Mouse (Mus musculus): Measurements from ENCODE around the gene Atrnl1. TPM values are rescaled to one million over a fixed set of nuclear protein-coding genes. Genes with fewer than 3 reads are reported as not detected.
"Not testable (repeated sequence)": the region's sequence is repeated elsewhere in the genome, so short reads cannot be mapped to it uniquely, and the experiment has no call there.

The Atrnl1 gene
- total RNA-seq, 2 experiments from 2014 or later: 7.1 to 8.0 TPM

DNA sequence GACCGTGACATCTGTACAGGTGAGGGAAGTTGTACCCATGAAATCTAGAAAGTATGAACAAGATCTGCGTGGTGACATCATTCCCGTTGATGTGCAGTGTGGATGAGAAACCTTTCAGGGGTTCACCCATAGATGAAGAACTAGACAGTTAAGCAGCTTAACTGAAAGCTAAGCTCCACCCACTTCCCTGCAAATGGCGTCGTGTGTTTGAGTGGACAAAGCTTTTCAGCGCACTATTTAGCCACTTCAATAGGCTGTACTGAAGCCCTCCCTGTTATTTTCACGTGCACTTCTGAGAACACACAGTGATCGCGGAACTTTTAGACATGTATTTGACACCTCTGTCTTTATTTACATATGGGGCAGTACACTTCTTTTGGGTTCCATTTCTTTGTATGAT is 56.2 kb downstream of the Atrnl1 start:
- Histone ChIP-seq H3K27ac (no peak overlapping the region), H3K4me3 (no peak overlapping the region)
- DNase-seq: no peak
- no peak for TF ChIP-seq CTCF (IDR thresholded peaks at IDR 0.05)
- intact Hi-C loops (cut with DNase I): no loop called here

DNA sequence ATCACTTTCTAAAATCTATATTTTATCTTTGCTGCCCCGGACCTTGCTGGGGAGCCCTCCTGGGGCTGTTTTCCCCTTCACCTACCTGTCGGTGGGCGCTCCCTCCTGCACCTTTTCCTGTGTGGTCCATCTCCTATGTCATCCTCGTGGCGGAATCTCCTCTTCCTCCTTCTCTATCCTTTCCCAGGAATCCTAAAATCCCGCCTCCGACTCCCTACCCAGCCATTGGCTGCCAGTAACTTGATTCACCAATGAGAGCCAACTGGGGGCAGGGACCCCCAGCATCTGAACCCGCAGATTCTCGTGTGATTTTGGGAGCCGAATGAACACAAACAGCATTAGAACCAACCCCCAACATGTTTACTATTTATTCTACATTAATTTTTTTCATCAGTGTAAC is 57.1 kb downstream of the Atrnl1 start:
- intact Hi-C loops (cut with DNase I): no loop called here
- TF ChIP-seq CTCF (IDR thresholded peaks at IDR 0.05): no peak
- DNase-seq: no peak
- Histone ChIP-seq H3K4me3 (no peak overlapping the region), H3K27ac (no peak overlapping the region)

DNA sequence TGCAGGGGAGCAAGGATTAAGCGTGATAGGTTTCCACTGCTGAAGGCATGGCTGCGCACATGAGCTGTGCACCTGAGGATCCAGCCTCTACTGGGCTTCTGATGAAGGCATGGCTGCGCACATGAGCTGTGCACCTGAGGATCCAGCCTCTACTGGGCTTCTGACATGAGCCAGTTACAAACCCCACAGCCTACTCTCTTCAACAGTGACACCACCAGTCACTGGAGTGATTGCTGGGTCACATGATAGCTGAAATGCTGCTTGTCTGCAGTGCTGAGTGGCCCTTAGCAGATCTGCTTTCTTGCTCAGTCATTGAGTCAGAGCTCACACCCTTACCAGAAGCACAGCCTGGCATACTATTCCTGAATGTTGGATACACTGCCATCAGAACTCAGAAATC is 68.6 kb downstream of the Atrnl1 start:
- TF ChIP-seq CTCF (IDR thresholded peaks at IDR 0.05): no peak
- intact Hi-C loops (cut with DNase I): no loop called here
- Histone ChIP-seq H3K27ac (no peak overlapping the region), H3K4me3 (no peak overlapping the region)
- DNase-seq: no peak

DNA sequence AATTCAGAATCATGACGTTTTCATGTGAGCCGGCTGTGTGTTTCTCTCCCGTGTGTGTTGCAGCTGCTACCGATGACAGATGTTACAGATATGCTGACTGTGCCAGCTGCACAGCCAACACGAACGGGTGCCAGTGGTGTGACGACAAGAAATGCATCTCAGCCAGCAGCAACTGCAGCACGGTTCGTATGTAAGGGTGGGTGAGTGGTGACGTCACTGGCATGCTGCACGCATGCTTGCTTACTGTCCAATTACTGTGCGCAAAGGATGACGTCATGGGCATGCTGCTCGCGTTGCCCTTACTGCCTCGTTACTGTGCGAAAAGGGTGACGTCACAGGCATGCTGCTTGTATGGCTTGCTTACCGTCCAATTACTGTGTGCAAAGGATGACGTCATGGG is 75.8 kb downstream of the Atrnl1 start:
- Histone ChIP-seq H3K27ac (no peak overlapping the region), H3K4me3 (peak overlapping the region; percentile 28)
- intact Hi-C loops (cut with DNase I): no loop called here
- no peak for TF ChIP-seq CTCF (IDR thresholded peaks at IDR 0.05)
- peak; percentile 27 for DNase-seq

DNA sequence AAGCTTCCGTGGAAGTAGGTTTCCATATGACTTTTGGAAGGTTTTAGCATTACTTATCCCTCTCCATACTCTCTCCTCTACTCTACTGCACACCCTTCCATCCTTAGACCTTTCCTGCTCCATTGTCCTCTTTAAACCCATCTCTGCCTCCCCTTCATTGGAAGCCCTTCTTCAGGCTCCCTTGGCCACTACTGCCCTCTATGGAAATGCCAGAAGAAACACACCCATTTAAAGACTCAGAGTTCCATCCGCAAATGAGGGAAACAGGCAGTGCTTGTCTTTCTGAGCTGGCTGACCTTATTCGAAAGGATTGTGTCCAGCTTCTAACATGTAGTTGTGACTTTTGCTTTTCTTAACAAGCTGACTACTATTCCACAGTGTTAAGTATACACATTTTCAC is 81.7 kb downstream of the Atrnl1 start:
- intact Hi-C loops (cut with DNase I): no loop called here
- Histone ChIP-seq H3K27ac (no peak overlapping the region), H3K4me3 (no peak overlapping the region)
- no peak for DNase-seq
- TF ChIP-seq CTCF (IDR thresholded peaks at IDR 0.05): peak; percentile 24; the same call in 1 of the 2 replicates

DNA sequence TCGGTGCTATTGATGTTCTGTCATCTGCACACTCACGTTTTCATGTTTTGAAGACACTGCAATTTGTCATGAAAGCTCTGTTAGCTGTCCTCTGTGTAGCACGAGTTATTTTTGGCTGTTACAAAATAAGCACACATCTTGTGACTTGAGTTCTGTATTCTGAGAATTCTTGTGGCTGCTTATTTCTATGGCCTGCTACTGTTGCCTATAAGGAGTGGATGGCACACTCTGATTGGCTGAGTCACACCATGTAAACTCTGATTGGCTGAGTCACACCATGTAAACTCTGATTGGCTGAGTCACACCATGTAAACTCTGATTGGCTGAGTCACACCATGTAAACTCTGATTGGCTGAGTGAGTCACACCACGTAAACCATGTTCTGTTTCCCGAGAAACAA is 85.9 kb downstream of the Atrnl1 start:
- H3K27ac ChIP-seq; intact Hi-C loops (cut with DNase I); DNase-seq: not testable (repeated sequence)

DNA sequence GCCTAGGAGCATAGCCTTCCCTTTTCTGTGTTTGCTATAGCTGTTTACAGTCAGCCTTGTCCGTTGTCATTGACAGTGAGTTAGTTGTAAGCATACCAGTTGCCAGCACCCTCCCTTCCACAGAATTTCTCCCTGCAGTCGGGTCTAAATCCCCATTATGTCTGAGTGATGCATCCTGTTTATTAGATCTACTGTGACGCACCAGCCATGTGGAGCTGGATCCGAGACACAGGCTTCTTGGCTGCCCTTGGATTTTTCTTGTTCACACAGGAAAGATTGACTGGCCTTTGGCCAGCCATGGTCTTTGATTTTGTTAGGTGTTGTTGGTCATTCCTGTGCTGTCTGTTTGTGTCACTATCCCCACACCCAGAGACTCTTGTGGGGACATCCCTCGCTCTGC is 102.3 kb downstream of the Atrnl1 start:
- no peak overlapping the region for H3K4me3 ChIP-seq
- TF ChIP-seq CTCF (IDR thresholded peaks at IDR 0.05): no peak
- no peak for DNase-seq
- intact Hi-C loops (cut with DNase I): no loop called here
- H3K27ac ChIP-seq: no peak overlapping the region

More for the DNA sequence above, 85.9 kb downstream of the Atrnl1 start:
- H3K4me3 ChIP-seq: not testable (repeated sequence)

DNA sequence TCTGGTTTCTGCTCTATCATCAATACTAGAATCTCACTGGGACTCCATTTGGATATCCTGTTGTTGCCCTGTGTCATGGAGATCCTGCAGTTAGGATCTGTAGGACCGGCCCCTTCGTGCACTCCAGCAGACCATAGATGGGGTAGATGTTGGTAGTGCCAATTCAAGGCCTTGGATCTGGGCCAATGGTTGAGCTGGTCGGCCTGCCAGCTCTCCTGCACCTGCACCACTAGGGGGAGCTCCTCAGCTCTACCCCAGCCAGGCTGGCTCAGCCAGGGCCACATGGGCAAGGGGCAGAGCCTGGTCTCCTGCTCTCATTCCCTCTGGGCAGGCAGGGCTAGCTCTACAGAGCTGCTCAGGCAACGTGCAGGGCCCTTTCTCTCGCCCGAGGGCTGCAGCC is 114.1 kb downstream of the Atrnl1 start:
- peak; percentile 64 for DNase-seq
- TF ChIP-seq CTCF (IDR thresholded peaks at IDR 0.05): peak; percentile 78
- Histone ChIP-seq H3K4me3 (no peak overlapping the region), H3K27ac (no peak overlapping the region)
- intact Hi-C loops (cut with DNase I): no loop called here

DNA sequence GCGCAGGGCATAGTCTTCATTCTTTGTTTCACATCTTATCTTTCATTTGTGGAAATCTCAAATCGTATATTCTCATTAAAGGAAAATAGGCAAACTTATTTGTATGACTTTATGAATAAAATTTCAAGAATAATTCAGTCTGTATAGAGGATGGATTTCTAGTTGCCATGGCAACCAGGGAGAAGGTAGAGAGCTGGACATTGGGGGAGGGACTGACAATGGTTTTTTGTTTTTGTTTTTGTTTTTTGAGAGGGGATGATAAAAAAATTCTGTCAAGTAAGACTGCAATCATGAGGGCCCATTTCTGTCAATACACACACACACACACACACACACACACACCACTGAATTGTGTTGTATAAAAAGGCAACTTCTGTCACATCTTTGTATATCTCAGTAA is 114.5 kb downstream of the Atrnl1 start:
- intact Hi-C loops (cut with DNase I): no loop called here
- TF ChIP-seq CTCF (IDR thresholded peaks at IDR 0.05): no peak
- Histone ChIP-seq H3K4me3 (no peak overlapping the region), H3K27ac (no peak overlapping the region)
- DNase-seq: no peak

DNA sequence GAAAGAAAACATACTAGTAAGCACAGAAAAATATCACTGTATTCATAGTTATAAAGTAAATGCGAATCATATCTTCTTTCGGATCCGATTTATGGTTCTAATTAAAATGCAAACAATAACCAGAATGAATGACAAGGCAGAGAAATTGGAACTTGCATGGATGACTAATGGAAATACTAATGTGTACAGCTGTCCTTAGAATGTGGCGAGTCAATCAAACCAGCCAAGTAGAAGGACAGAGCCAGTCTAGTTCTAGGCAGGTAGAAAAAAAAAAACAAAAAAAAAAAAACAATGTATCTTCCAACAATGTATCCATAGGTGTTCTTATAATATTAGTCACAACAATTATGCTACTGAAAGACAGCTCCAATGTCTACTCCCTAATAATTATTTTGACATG is 116.2 kb downstream of the Atrnl1 start:
- no peak overlapping the region for H3K27ac ChIP-seq
- no peak for TF ChIP-seq CTCF (IDR thresholded peaks at IDR 0.05)
- intact Hi-C loops (cut with DNase I): no loop called here
- DNase-seq: no peak
- H3K4me3 ChIP-seq: no peak overlapping the region

DNA sequence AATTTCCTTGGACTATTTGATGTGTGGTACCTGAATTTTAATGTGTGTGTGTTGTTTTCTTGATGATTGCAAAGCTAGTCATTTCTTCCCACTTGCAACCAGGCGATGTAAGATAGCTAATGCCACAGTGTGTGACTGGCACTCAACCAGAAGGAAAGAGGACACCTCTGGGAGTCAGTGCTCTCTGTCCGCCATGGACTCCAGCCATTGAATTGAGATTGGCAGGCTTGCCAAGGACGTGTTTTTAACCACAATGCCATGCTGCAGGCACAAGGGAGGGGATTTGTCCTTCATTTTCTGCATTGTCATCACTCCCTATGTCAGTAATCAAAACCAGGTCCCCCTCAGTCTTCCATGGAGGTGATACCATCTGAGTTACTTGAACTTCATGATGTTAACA is 126.6 kb downstream of the Atrnl1 start:
- Histone ChIP-seq H3K4me3 (no peak overlapping the region), H3K27ac (no peak overlapping the region)
- DNase-seq: peak; percentile 52
- TF ChIP-seq CTCF (IDR thresholded peaks at IDR 0.05): no peak
- intact Hi-C loops (cut with DNase I): no loop called here

DNA sequence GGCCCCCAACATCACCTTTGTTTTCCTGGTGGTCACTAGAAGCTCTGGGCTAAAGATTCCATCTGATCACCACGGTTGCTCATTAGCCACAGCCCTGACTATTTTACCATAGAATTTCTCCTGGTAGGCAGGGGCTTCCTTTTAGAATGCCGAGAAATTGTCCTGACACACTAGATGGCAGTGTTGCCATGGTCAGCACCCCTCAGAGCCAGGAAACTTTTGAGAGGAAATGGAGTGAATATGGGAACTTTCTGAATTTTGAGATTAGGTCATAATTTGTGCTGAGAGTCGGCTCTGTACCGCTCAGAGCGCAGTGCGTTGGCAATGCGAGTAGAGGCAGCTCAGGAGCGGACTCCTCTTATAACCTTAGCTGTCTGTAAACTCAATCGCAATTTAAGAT is 134.7 kb downstream of the Atrnl1 start:
- Histone ChIP-seq H3K4me3 (no peak overlapping the region), H3K27ac (no peak overlapping the region)
- peak; percentile 72 for TF ChIP-seq CTCF (IDR thresholded peaks at IDR 0.05)
- DNase-seq: no peak
- intact Hi-C loops (cut with DNase I): loop anchor here (5.0 kb wide), 1 partner anchor 722 kb away; no protein-coding TSS in a partner anchor

DNA sequence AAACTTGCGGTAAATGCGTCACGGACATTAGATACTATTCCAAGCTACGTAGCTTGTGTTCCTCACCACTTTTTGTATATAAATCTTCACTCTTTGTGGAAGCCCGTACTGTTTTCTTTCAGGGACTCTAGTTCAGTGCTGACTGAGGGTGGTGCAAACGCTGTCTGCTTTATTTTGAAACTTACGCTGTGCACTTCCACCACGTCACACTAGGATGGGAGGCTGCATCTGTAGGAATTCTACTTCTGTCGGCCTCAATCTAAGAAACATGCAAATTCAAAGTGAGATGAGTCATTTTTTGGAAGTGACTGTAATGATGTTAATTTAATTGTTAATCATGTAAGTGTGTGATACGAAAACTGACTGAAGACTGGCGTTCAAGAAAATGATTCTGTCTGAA is 135.7 kb downstream of the Atrnl1 start:
- no peak for DNase-seq
- no peak for TF ChIP-seq CTCF (IDR thresholded peaks at IDR 0.05)
- intact Hi-C loops (cut with DNase I): loop anchor here (5.0 kb wide), 1 partner anchor 721 kb away; no protein-coding TSS in a partner anchor
- no peak overlapping the region for H3K27ac ChIP-seq
- H3K4me3 ChIP-seq: no peak overlapping the region

DNA sequence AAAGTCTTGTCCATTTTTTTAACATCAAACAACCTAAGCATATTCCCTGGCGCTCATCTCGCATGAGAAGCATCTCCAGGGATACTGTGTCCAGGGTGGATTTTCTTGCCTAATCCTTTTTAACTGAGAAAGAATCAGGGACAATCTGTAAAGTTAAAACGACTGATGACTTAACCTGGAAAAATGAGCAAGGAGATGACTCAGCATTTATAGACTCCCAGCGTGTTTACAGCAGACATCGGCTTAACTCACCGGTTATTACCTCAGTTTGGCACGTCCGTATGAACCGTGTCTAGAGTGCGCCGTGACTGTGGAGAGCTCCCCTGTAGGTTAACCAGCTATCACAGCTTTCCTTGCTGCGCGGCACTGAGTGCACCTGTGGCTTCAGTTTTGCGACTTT is 141.4 kb downstream of the Atrnl1 start:
- intact Hi-C loops (cut with DNase I): no loop called here
- Histone ChIP-seq H3K27ac (no peak overlapping the region), H3K4me3 (no peak overlapping the region)
- no peak for DNase-seq
- no peak for TF ChIP-seq CTCF (IDR thresholded peaks at IDR 0.05)

DNA sequence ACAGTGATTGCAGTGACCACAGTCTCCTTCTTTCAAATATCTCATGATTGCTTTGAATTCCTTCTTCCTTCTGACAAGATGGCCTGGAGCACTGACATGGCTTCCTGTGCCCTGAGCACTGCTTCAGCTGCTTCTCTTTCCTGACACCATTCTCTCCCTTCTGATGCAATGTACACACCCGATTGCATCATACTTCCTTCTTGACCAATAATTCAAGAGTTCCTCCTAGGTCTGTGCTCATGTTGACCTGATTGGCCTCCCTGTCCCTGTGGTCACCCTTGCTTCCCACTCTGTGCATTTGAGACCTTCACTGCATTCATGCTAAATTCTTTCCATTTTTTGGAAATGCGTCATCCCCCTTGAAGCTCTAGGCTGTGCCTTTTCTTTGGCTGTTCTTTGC is 151.7 kb downstream of the Atrnl1 start:
- TF ChIP-seq CTCF (IDR thresholded peaks at IDR 0.05): no peak
- no peak overlapping the region for H3K27ac ChIP-seq
- intact Hi-C loops (cut with DNase I): no loop called here
- H3K4me3 ChIP-seq: no peak overlapping the region
- DNase-seq: no peak
